Mouse (Mus musculus) naive thymus-derived CD4-positive, alpha-beta T cell, adult 2 months (primary cell): ENCODE data around the gene Rdh7.
A peak's percentile ranks its signal among the peaks of the same experiment; 100 is the strongest.
"Not testable (repeated sequence)": the region's sequence is repeated elsewhere in the genome, so short reads cannot be mapped to it uniquely, and the experiment has no call there.

Experiments
- DNase-seq: peaks from one replicate; pipeline ENCODE4 v3.0.0-alpha.2; 2011; ENCODE audit warnings: low read depth

Gene Rdh7

DNA sequence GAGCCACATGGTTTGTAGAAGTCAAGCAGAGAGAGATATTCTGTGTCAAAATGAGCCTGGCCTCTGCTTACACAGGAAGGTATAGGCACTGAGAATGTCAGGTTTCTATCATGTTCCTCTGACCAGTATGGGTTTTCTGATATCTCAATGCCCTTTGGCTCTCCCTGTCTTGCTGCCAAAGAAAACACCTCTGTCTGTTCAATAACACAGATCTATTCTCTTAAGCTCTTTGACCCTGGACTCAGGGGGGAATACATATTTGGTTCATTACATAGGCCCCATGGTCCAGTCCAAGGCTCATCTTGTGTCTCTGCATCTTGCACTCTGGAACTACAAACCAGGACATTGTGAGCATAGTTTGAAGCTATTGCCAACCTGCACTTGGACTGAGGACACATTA, at the start of gene Rdh7:
Rdh7 (minus strand) TSS at position 213 of the 400 bp plus-strand sequence.
- no peak for DNase-seq

DNA sequence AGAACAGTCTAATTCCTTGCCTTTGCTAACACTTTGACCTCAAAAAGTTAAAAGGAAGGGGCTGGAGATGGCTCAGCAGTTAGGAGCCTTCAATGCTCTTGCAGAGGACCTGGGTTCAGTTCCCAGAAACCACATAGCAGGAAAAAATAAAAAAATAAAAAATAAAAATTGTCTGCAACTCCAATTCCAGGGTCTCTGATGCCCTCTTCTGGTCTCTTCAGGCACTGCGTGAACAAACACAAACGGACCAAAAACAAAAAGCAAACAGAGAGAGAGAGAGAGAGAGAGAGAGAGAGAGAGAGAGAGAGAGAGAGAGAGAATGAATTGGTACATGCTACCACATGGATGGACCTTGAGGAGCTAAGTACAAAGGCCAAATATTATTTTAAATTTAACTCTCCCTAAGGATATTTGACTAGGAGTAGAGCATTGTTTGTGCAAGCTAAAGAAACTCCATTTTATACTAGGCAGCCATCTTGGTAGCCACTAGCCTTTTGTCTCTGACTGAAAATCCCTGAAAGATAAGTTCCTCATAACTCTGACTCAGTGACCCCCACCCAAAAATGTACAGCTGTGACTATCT, 48.9 kb upstream of the Rdh7 start:
- DNase-seq = peak; percentile 70

DNA sequence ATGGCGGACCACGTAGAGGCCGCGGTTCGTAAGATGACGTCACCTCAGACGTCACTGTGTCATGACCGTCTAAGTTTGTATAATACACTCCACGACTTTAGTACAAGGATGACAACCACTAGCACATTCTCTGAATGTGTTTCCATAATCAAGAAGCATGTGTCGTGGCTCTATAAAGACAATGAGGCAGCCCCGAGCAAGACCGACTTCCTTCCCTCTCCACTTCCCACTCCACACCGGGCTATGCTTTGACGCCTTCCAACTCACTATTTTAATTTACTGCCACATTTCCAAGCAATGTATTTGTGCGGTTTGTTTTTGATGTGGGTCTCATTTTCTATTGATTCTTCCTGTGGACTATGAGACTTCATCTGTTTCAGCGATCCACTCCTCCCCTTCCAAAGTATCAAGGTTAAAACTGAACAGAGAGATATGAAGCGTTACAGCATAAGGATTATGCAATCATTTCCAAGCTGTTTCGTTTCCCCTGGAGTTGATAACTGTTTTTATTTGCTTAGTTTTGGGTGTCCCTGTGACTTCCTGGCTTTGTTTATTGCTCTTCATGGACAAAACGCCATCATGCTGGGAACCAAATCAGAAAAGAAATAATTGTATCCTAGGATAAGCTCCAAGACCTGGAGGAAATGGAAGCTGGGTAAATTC, 48.3 kb upstream of the Rdh7 start:
- DNase-seq = no peak

DNA sequence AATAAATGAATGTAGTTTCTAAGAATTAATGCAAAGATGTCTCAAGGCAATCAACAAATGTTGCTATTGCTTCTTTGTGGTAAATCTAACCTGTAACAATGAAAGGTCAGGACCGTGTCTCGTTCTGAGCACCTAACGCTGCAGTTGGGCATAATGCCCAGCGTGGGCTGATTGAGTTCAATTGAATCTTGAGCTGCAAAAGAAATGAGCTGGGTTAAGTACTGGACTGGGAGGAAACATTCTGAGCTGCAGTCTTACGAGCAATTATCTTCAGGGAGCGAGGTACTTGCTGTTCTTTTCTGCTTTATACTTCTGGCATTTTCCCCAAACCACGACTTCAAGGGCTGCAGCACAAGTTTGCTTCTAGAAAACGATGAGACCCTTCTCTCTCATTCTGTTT, 47.7 kb upstream of the Rdh7 start:
- no peak for DNase-seq

DNA sequence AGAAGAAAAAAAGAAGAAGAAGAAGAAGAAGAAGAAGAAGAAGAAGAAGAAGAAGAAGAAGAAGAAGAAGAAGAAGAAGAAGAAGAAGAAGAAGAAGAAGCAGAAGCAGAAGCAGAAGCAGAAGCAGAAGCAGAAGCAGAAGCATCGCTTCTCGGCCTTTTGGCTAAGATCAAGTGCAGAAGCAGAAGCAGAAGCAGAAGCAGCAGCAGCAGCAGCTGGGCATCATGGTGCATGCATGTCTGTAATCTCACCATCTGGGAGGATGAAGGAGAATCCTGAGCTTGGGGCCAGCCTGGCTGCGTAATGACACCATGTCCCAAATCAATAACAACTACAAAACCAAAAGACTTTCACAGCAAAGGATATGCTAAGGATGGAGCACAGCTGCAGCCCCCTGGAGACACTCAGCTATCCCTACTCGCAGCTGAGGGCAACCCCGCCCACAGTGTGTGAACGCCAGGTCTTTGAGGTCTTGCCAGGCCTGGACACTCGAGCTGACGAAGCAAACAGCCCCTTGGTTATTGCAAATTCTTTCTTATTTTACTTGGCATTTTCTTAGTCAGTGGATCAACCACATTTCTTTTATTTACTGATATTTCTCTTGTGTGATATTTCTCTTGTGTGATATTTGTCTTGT, 43.8 kb upstream of the Rdh7 start:
- DNase-seq = no peak

DNA sequence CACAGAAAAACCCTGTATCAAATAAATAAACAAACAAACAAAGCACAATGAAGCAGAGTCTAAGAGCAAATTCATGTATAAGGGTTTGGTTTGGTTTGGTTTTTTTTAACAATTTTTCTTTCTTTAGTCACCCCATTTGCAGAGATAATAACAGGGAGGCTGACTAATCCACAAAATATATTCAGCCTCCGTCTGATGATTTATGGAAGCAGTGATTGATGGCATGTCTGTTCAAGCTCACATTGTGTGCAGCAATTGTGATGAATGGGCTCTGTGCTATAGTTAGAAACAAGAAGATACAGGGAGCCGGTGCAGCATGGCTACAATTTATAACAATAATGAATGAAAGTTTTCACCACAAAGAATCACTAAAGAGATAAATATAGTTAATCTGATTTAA, 39.1 kb upstream of the Rdh7 start:
- DNase-seq = no peak

DNA sequence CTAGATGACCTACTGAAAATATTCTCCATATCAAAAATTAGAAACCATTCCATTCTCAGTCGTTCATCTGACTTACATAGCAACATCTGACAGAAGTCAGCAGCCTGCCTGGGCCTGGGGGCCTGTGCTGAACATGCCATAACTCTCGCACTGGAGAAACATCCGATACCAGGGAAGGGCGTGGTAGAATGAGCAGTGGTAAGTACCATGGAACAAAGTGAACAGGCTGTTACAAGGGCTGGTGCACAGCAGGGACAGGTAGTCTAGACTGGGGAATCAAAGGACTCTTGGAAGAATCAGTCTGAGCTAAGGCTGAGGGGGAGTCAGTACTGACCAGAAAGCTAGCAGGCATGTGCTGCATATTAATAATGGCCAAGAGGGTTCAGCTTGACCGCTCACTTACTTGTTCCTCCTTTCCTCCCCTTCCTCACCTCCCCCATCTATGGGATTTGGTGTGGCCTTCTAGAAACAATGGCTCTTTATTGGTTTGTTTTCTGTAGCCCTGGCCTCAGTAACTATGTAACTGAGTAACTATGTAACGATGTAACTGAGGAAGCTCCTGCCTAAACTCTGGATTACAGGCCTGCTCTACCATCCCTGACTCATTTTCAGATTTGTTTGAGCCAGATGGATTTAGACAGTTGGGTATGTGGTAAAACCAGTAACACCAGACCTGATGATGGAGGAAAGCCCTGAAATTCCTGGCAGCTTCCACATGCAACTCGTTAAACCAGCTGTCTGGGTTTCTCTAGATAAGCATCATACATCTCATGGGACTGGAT, 36.2 kb upstream of the Rdh7 start:
- DNase-seq = no peak

DNA sequence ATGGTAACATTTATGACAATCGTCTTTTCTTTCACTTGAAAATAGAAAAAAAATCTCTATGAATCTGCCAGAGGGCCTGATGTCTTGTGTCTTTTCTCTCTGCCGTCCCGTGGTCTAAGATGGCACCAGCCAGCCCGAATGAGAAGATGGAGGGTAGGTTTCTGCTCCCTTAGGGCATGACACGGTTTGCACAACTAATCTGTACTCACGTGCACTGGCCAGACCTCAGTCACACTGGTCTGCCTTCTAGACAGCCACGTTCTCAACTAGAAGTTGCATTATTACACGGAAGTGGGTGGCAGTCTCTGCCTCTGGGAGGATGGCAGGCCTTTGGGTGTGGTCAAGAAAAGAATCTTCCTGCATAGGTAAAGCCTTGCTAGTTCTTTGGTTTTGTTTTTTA, 34.4 kb upstream of the Rdh7 start:
- DNase-seq = no peak

DNA sequence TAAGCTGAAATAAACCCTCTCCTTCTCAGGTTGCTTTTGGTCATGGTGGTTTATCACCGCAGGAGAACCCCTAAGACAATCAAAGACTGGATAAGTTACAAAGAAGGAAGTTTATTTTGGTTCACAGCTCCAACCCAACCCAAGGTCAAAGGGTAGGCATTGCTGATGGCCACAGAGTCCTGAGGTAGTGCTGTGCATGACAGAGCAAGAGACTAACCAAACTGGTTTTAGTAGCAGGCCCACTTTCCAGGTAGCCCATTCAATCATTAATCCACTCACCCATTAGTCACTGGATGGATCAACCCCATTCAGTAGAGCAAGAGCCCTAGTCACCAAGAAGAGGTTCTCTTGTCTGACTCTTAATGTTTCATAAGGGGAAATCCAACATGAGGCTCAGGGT, 33.6 kb upstream of the Rdh7 start:
- DNase-seq = no peak

DNA sequence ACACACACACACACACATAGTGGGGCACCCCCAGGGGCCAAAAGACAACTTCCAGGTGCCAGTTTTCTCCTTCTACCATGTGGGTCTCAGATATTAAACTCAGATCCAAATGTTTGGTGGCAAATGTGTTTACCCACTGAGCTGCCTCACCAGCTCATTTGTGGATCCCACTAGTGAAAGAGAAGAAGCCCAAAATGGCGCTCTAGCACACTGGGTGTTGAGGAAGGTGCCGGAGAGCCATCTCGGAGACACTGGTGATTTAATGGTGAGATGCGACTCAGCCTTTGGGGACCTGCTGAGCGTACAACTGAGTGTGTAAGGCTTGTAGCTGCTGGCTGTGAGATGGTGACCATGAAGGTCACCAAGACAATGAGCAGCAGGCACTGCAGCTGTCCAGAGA, 29.0 kb upstream of the Rdh7 start:
- no peak for DNase-seq

DNA sequence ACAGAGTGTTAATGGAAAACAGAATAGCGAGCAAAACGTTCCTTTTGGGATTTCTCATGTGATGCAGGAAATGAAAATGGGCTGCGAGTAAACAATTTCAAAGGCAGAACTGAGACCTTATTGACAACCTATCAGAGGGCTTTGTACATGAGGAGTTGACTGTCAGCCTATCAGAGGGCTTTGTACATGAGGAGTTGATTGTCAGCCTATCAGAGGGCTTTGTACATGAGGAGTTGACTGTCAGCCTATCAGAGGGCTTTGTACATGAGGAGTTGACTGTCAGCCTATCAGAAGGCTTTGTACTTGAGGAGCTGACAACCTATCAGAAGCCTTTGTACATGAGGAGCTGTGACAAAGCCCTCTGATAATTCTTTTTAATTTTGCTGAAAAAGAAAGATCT, 28.6 kb upstream of the Rdh7 start:
- DNase-seq = not testable (repeated sequence)

DNA sequence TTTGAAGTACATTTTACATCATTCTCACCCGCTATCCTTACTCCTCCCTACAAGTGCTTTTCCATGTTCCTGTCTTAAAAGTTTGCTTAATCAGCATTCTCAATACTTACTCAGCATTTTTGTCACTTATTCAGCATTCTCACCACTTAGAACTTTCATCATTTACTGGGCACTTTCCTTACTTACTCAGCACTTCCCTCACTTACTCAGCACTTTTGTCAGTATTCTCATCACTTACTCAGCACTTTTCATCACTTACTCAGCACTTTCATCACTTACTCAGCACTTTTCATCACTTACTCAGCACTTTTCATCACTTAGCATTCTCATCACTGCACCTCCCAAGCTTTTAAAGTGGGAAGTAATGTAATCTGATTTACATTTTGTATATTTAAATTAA, 27.0 kb upstream of the Rdh7 start:
- DNase-seq = no peak

DNA sequence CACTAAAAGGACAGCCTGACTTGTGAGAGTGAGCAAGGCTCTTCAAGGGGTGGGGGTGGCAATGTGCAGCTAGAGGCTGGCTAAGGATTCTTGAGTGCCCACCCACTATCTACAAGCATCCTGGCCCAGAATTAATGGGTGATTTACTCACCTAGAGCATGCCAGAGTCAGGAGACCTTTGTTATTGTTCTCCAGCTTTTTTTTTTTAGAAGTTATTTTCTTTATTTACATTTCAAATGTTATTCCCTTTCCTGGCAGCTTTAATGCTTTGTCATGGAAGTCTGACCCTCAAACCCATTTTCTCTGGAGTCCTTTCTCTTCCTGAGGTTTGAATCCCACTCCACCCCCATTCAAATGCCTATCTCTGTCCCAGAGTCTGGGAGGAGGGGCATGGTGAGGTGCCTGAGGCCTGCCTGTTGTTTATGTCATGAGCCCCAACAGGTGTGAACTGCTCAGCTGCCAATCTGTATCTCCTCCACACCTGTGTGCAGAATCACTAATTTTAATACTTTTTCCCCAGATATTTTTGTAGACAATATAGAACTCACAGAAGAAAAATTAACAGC, 18.9 kb upstream of the Rdh7 start:
- DNase-seq = no peak

DNA sequence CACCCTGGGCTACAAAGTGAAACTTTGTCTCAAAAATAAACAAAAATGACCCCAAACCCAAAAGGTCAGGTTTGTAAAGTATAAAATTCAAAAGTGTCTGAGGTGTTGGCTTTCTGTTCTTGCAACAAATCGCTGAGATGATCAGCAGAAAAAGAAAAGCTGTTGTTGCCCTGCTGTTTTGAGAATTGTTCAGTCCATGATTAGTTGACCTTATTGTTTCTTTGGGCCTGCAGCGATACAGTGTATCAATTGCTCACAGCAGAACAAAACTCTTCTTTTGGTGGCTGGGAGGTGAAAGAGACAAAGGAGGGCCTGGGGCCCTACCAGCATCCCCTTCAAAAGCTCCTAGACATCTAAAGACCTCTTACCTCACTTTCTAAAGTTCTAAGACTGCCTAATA, 17.5 kb upstream of the Rdh7 start:
- DNase-seq = no peak

DNA sequence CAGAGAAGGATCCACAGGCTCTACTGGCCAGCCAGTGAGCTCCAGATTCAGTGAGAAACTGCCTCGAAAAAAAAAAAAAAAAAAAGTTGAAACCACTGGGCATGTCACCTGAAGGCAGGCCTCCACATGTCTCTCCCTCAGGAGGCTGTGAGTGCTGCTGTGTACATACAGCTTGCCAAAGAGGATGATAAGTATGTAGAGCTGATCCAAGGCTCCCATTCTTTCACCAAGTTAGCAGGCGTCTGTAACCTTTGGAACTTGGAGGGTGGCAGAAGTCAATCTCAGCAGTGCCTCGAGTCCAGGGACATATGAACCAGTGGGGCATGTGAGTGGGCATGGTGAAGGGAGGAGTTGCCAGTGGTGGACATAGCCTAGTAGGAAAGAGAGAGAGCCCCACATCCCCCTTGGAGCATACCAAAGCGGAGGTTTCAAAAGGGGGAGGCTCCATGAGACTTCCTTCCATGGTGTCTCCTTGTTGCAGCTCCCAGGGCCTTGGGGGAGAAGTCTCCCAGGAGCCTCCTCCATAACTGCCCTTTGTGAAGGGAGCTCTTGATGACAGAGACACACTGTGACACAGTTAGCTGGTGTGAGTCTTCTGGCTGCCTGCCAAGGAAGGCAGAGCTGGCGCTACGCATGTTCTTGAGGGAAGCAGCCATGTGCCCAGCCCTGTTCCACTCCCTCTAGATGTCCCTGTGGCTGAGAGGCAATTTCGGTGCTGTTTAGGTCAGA, 16.3 kb upstream of the Rdh7 start:
- DNase-seq = no peak

DNA sequence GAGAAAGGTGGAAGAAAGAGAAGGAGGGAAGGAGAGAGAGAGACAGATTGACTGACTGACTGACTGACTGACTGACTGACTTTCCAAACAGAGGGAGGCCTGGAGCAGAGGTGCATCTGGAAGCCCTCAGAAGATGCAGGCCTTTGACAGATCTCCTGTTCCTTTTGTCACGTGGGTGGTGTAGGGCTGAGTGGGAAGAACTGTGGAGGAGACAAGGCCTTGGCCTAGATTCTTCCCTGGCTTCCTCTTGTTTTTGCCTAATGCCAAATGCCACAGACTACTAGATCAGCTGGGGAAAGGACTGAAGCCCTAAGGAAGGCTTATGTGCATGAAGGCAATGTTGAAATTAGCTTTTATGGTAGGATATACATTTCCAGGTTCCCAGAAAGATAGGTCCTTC, 14.5 kb upstream of the Rdh7 start:
- DNase-seq = no peak

DNA sequence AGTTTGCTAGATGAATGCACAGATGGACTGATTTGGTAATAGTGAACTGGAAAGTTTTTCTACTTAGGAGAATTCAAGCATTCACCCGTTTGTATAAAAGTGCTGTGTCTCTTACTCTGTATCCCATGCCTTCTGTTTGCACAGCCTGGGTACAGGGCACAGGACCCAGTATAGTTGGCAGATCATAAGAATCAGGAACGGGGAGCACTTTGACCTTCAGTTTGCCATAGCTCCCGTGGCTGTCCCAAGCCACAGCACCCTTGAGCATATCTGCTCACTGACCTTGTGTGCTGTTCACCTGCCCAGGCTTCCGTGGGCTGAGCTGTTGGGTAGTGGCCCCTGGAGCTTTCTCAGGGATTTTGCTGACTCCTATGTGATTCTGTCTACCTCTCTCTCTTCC, 13.1 kb upstream of the Rdh7 start:
- no peak for DNase-seq

DNA sequence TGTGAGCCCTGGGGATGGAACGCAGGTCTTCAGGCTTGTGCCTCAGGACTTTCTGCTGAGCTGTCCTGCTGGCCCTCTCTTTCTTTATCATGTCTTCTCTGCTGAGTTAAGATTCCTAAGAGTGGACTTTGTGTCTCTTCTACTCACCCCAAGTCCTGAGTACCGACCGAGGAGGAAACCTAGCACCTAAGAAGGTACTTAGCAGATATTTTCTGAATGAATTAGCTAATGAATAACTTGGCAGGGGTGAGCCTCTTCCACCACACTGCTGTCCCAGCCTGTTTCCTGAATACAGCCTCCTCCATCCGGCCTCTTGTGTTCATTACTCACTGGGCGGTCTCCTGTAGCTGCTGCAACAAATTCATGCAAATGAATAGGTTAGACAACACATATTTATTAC, 11.2 kb upstream of the Rdh7 start:
- DNase-seq = no peak

DNA sequence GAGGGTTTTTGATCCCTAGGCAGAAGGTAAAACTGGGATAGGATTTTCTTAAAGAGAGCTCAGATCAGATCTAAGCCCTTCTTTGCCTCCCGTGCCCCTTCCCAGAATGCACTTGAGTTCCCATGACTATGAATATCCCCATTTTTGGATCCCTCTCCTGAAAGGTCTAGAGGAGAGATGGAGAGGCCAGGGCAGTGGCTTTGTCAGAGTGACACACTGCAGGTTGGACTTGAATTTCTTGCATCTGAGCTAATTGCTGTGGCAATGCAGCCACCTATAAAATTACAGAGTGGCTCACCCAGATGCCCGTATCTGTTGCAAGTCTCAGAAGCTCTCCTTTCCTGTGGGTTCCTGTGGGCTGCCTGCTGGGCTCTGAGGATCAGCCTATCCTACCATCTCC, 9.6 kb upstream of the Rdh7 start, which contains the start of gene Sdr9c7:
Sdr9c7 (plus strand) TSS at position 301 of the 400 bp plus-strand sequence.
- no peak for DNase-seq

DNA sequence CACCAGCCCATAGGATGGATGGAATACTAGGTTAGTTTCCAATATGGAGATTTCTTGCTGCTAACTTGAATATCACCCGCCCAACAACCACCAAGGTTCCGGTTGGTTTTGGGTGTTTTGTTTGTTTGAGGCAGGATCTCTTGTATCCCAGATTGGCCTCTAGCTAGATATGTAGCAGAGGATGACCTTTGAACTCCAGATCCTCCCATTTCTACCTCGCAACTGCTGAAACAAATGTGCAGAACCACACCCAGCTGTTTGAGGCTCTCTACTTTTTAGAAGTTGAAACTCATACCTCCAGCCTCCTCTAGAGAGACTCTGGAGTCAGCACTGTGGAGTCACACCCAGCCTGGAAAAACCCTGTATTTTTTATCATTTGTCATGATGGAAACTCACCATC, 8.9 kb upstream of the Rdh7 start:
- DNase-seq = no peak

DNA sequence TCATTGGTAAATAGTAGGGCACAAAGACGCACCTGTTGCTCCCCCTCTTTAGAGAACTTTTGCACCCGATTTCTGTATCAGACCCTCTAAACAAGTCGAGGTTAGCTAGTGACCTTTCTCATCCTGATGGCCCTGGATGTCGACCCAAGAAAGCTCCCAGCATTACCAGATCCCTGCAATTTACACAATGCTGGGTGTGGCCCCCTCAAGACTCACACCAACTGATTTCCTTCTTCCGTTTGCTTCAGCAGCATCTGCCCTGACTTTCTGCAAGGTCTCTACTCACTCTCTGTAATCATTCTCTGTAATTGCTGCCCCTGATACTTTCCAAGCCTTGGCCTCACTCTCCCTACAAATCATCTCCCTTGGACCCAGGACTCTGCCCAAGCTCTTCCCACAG, 8.1 kb upstream of the Rdh7 start:
- DNase-seq = no peak
